Mouse (Mus musculus) gastrocnemius, postnatal 14 days (tissue): ENCODE measurements around the gene D430019H16Rik. TPM values are rescaled to one million over a fixed set of nuclear protein-coding genes. Genes with fewer than 3 reads are reported as not detected.

Experiments used
- DNase-seq: peaks from one replicate; pipeline ENCODE4 v3.0.0; 2021; ENCODE audit warnings: mixed read lengths
- intact Hi-C: fragments of 180-260 bp; cut with DNase I; formaldehyde crosslinking; loops from one replicate; pipeline ENCODE4 v1.15.1; 2025; ENCODE audit warnings: low total_unique reads
- total RNA-seq, 2 experiments: library from RNA; stranded (reverse); gene quantifications; 2 replicates each; pipeline ENCODE4 v1.2.3; 2021

The D430019H16Rik gene
- total RNA-seq, 2 experiments from 2014 or later: 1.1 to 1.6 TPM

GRCm38 (mm10) chr12:105531724-105532371 is 78.2 kb downstream of the D430019H16Rik start:
- DNase-seq: no peak
- intact Hi-C loops: no loop called here

GRCm38 (mm10) chr12:105534842-105535241 is 81.2 kb downstream of the D430019H16Rik start:
- intact Hi-C loops: no loop called here
- no peak for DNase-seq

- no peak for DNase-seq
- intact Hi-C loops: no loop called here
These were observed 82.5 kb downstream of the D430019H16Rik start for GRCm38 (mm10) chr12:105535968-105536760.

- DNase-seq: no peak
- intact Hi-C loops: no loop called here
These were observed 83.5 kb downstream of the D430019H16Rik start for GRCm38 (mm10) chr12:105537162-105537561.

- intact Hi-C loops: no loop called here
- no peak for DNase-seq
These were observed 86.0 kb downstream of the D430019H16Rik start for GRCm38 (mm10) chr12:105539649-105540048.

GRCm38 (mm10) chr12:105541590-105542402 is 88.1 kb downstream of the D430019H16Rik start:
- intact Hi-C loops: no loop called here
- DNase-seq: no peak

- intact Hi-C loops: no loop called here
- DNase-seq: no peak
These were observed 88.9 kb downstream of the D430019H16Rik start for GRCm38 (mm10) chr12:105542513-105542912.

Other genes with a start within 250 kb of the D430019H16Rik start
- gene Tcl1, start 231.1 kb upstream of the D430019H16Rik start, total RNA-seq: not detected
- not detected for gene Tunar, start 120.0 kb upstream of the D430019H16Rik start, total RNA-seq
- 1 to 10 TPM in 1 of 2 experiments, under 1 TPM in 1; 0.82 to 1.8 TPM for gene Bdkrb2, start 109.4 kb downstream of the D430019H16Rik start, total RNA-seq
- gene Bdkrb1, start 149.2 kb downstream of the D430019H16Rik start, total RNA-seq: not detected
- gene Gskip, start 231.0 kb downstream of the D430019H16Rik start, total RNA-seq: 1 to 10 TPM; 4.5 to 5.6 TPM
- gene Atg2b, start 231.4 kb downstream of the D430019H16Rik start, total RNA-seq: 10 to 100 TPM; 14.0 to 14.6 TPM